Mouse (Mus musculus) G1E (cell line): ENCODE data around the gene Glt8d2.

Experiments
- CTCF ChIP-seq: IDR thresholded peaks from 2 replicates; pipeline ENCODE4 v1.5.1; 2012; ENCODE audit warnings: low read depth, low read length, inconsistent platforms, mixed read lengths
- GATA1 ChIP-seq: IDR thresholded peaks from 2 replicates; pipeline ENCODE4 v1.6.1; 2012; ENCODE audit warnings: borderline replicate concordance, low read length, inconsistent platforms, mixed read lengths
- TAL1 ChIP-seq: conservative IDR thresholded peaks from 2 replicates; pipeline ENCODE4 v1.6.1; 2012; ENCODE audit warnings: low read depth, low read length, inconsistent platforms, mixed read lengths

DNA sequence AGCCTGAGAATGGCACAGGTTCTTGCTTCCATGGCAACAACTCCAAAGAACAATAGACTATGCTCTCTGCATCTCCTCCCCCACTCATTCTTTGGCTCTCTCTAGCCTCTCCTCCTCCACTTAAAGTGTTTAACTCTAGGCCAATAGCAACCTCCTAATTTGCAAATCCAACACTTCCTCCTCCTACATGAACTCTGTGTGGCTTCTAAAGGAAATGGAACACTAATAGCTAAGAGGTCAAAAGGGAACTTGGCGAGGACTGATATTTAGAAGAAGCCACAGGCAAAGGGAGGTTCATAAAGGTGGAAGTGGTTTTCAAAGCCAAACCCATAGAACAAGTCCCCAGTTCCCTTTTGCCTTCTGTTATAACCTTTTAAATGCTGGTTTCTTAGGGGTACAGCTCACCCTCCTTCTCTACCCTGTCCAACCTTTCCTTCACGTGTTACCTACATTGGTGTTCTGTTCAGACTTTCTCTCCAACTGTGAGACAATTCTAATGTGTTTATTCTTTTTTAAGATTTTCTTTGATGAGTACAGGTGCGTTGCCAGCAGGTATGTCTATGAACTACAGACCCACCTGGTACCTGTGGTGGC lies 7.0 kb upstream of the Glt8d2 start:
- TF ChIP-seq CTCF: no peak
- no peak for TF ChIP-seq TAL1
- no peak for TF ChIP-seq GATA1
